Mouse (Mus musculus) thymus, adult 2 months (tissue): ENCODE results near the gene Bub1. TPM values are rescaled to one million over a fixed set of nuclear protein-coding genes. Genes with fewer than 3 reads are reported as not detected.

ENCODE experiments used
- DNase-seq: peaks from one replicate; pipeline ENCODE4 v3.0.0; 2021
- H3K27ac ChIP-seq: fragments of 200-500 bp; 2 replicates; pipeline ENCODE4 v1.5.1; 2012; ENCODE audit warnings: low read length, control low read depth; ENCODE audit not compliant: control insufficient read depth, insufficient read depth
- H3K27me3 ChIP-seq: fragments of 200-500 bp; 2 replicates; pipeline ENCODE4 v1.6.1; 2012; ENCODE audit warnings: mild to moderate bottlenecking, low read length, moderate library complexity, mixed read lengths; ENCODE audit not compliant: control insufficient read depth, insufficient read depth
- H3K36me3 ChIP-seq: fragments of 200-500 bp; 2 replicates; pipeline ENCODE4 v1.6.1; 2012; ENCODE audit warnings: mild to moderate bottlenecking, low read length, moderate library complexity; ENCODE audit not compliant: control insufficient read depth, insufficient read depth
- H3K4me1 ChIP-seq: fragments of 200-500 bp; replicated peaks from 2 replicates; pipeline ENCODE4 v1.6.1; 2012; ENCODE audit warnings: low read length; ENCODE audit not compliant: control insufficient read depth, insufficient read depth
- H3K4me3 ChIP-seq: fragments of 200-500 bp; 2 replicates; pipeline ENCODE4 v1.5.1; 2012; ENCODE audit warnings: mild to moderate bottlenecking, low read length, control low read depth, moderate library complexity; ENCODE audit not compliant: control insufficient read depth, insufficient read depth
- CTCF ChIP-seq: fragments of 200-500 bp; IDR thresholded peaks from 2 replicates; pipeline ENCODE4 v1.5.1; 2012; ENCODE audit warnings: mild to moderate bottlenecking, control low read depth, low read length, moderate library complexity, borderline replicate concordance; ENCODE audit not compliant: control insufficient read depth, poor library complexity, insufficient read depth; ENCODE audit errors: extremely low read depth
- POLR2A ChIP-seq: fragments of 200-500 bp; IDR thresholded peaks from 2 replicates; pipeline ENCODE4 v1.6.1; 2012; ENCODE audit warnings: mild to moderate bottlenecking, low read length, control low read depth, moderate library complexity; ENCODE audit not compliant: control insufficient read depth, poor library complexity, insufficient read depth; ENCODE audit errors: extremely low read depth
- WGBS: fragments of 180-500 bp; shearing (Covaris S2); methylation state at CpG from one replicate; pipeline ENCODE4 v1.1.7; 2018; 5-methylcytosine and 5-hydroxymethylcytosine counted together
- polyA plus RNA-seq: library from polyadenylated mRNA; depleted of rRNA; stranded (reverse); fragments of >200 nt; gene quantifications from 2 replicates; pipeline ENCODE4 v1.2.3, GENCODE M21; 2012

Gene Bub1
- polyA plus RNA-seq, 1 experiment: 10.6 TPM

- no peak for DNase-seq
- H3K4me3 ChIP-seq: no peak overlapping the region
- H3K36me3 ChIP-seq: no peaks in the 10 kb centered on the region
- TF ChIP-seq CTCF: no peak
- TF ChIP-seq POLR2A: no peak
- H3K4me1 ChIP-seq: no peaks in the 10 kb centered on the region
- H3K27me3 ChIP-seq: no peaks in the 10 kb centered on the region
- H3K27ac ChIP-seq: no peak overlapping the region
Measured at GRCm38 (mm10) chr2:127846008-127846407, 14.3 kb upstream of the Bub1 start.

GRCm38 (mm10) chr2:127845346-127845982 lies 13.8 kb upstream of the Bub1 start:
- Histone ChIP-seq H3K4me1 (no peaks in the 10 kb centered on the region), H3K36me3 (no peaks in the 10 kb centered on the region), H3K27ac (no peak overlapping the region), H3K27me3 (no peaks in the 10 kb centered on the region), H3K4me3 (no peak overlapping the region)
- DNase-seq: no peak
- 30% methylated on average over 7 of the region's 7 CpGs for WGBS
- TF ChIP-seq CTCF: no peak
- no peak for TF ChIP-seq POLR2A

GRCm38 (mm10) chr2:127842421-127842820 lies 10.8 kb upstream of the Bub1 start:
- Histone ChIP-seq H3K4me1 (no peaks in the 10 kb centered on the region), H3K27ac (no peak overlapping the region), H3K36me3 (no peaks in the 10 kb centered on the region), H3K27me3 (peaks cover 3% of the 10 kb centered on the region; the same call in 1 of the 2 replicates), H3K4me3 (no peak overlapping the region)
- DNase-seq: no peak
- 77% methylated on average over 3 of the region's 3 CpGs for WGBS
- no peak for TF ChIP-seq CTCF
- no peak for TF ChIP-seq POLR2A

- WGBS: 100% methylated on average over 1 of the region's 1 CpGs
- DNase-seq: no peak
- Histone ChIP-seq H3K27me3 (peaks cover 3% of the 10 kb centered on the region; the same call in 1 of the 2 replicates), H3K27ac (no peak overlapping the region), H3K36me3 (no peaks in the 10 kb centered on the region), H3K4me1 (no peaks in the 10 kb centered on the region), H3K4me3 (no peak overlapping the region)
- no peak for TF ChIP-seq POLR2A
- TF ChIP-seq CTCF: no peak
Measured at GRCm38 (mm10) chr2:127841402-127841801, 9.7 kb upstream of the Bub1 start.

GRCm38 (mm10) chr2:127839425-127839824 lies 7.8 kb upstream of the Bub1 start:
- Histone ChIP-seq H3K4me1 (no peaks in the 10 kb centered on the region), H3K4me3 (no peak overlapping the region), H3K36me3 (no peaks in the 10 kb centered on the region), H3K27ac (no peak overlapping the region), H3K27me3 (peaks cover 3% of the 10 kb centered on the region; the same call in 1 of the 2 replicates)
- TF ChIP-seq POLR2A: no peak
- no peak for TF ChIP-seq CTCF
- DNase-seq: no peak
- 39% methylated on average over 11 of the region's 11 CpGs for WGBS

- Histone ChIP-seq H3K27ac (no peak within 1 kb of the TSS), H3K27me3 (peaks cover 3% of the 10 kb centered on the region; the same call in 1 of the 2 replicates), H3K4me3 (no peak within 1 kb of the TSS), H3K36me3 (no peaks in the 10 kb centered on the region), H3K4me1 (no peaks in the 10 kb centered on the region)
- no peak for DNase-seq
- WGBS: 72% methylated on average over 7 of the region's 7 CpGs
- TF ChIP-seq POLR2A: no peak
- no peak for TF ChIP-seq CTCF
Measured at GRCm38 (mm10) chr2:127838576-127838975, 6.9 kb upstream of the Bub1 start, which contains the start of gene Acoxl. Acoxl (plus strand) TSS chr2:127838876.
